Mouse (Mus musculus) kidney, embryonic 14.5 days (tissue): Measurements from ENCODE around the gene Gm5936. TPM values are rescaled to one million over a fixed set of nuclear protein-coding genes. Genes with fewer than 3 reads are reported as not detected.
"Not testable (repeated sequence)": the region's sequence is repeated elsewhere in the genome, so short reads cannot be mapped to it uniquely, and the experiment has no call there.

ENCODE experiments used
- ATAC-seq: fragments of 200-750 bp; cut with Nextera tagmentation; 2 replicates; pipeline ENCODE4 v1.8.0; 2017; ENCODE audit warnings: moderate number of reproducible peaks, mild to moderate bottlenecking, moderate TSS enrichment, moderate library complexity; ENCODE audit not compliant: low FRiP score, low TSS enrichment
- H3K27ac ChIP-seq: fragments of 300-500 bp; sonication (generic); 2 replicates; pipeline ENCODE4 v1.5.1; 2014; ENCODE audit warnings: low read depth, mild to moderate bottlenecking, low read length, moderate library complexity, mixed read lengths
- H3K27me3 ChIP-seq: fragments of 300-500 bp; sonication (generic); 2 replicates; pipeline ENCODE4 v1.6.1; 2014; ENCODE audit warnings: mild to moderate bottlenecking, low read length; ENCODE audit not compliant: control insufficient read depth, insufficient read depth
- H3K36me3 ChIP-seq: fragments of 300-500 bp; sonication (generic); 2 replicates; pipeline ENCODE4 v1.6.1; 2014; ENCODE audit warnings: low read length, mixed read lengths; ENCODE audit not compliant: control insufficient read depth, insufficient read depth
- H3K4me1 ChIP-seq: fragments of 300-500 bp; sonication (generic); 2 replicates; pipeline ENCODE4 v1.6.1; 2014; ENCODE audit warnings: low read length, mixed read lengths; ENCODE audit not compliant: control insufficient read depth, insufficient read depth
- H3K4me2 ChIP-seq: fragments of 300-500 bp; sonication (generic); replicated peaks from 2 replicates; pipeline ENCODE4 v1.6.1; 2014; ENCODE audit warnings: low read depth, mild to moderate bottlenecking, low read length
- H3K4me3 ChIP-seq: fragments of 300-500 bp; sonication (generic); 2 replicates; pipeline ENCODE4 v1.5.1; 2014; ENCODE audit warnings: mild to moderate bottlenecking, low read length
- H3K9ac ChIP-seq: fragments of 300-500 bp; sonication (generic); 2 replicates; pipeline ENCODE4 v1.6.1; 2014; ENCODE audit warnings: low read depth, mild to moderate bottlenecking, low read length, moderate library complexity
- H3K9me3 ChIP-seq: fragments of 300-500 bp; sonication (generic); 2 replicates; pipeline ENCODE4 v1.6.1; 2016; ENCODE audit warnings: low read length; ENCODE audit not compliant: control insufficient read depth
- WGBS: fragments of 180-500 bp; shearing (Covaris S2); extraction: QIAGEN DNeasy Blood & Tissue Kit; methylation state at CpG from one replicate; pipeline ENCODE4 v1.1.7; 2014; 5-methylcytosine and 5-hydroxymethylcytosine counted together
- polyA plus RNA-seq: library from polyadenylated mRNA; unstranded; fragments of >200 nt; fragmentation: Nextera tagmentation; extraction: Ambion mirVana; gene quantifications from 2 replicates; pipeline ENCODE4 v1.2.1, GENCODE M21; 2014

Gene Gm5936
- polyA plus RNA-seq = not detected in 2 replicates

GRCm38 (mm10) chrX:74836842-74837522, at the start of gene Gm5936:
Gene Gm5936, plus strand, starts transcription at chrX:74837196.
- H3K27ac ChIP-seq, H3K4me1 ChIP-seq, H3K36me3 ChIP-seq, H3K27me3 ChIP-seq, H3K4me2 ChIP-seq, H3K9ac ChIP-seq, H3K9me3 ChIP-seq, ATAC-seq, H3K4me3 ChIP-seq: not testable (repeated sequence)
- WGBS = 64% methylated on average over 3 of the region's 5 CpGs

GRCm38 (mm10) chrX:74856104-74856503, 19.1 kb downstream of the Gm5936 start:
- WGBS = 87% methylated on average over 12 of the region's 12 CpGs
- ATAC-seq, H3K4me2 ChIP-seq, H3K36me3 ChIP-seq, H3K9ac ChIP-seq, H3K4me3 ChIP-seq, H3K27me3 ChIP-seq, H3K4me1 ChIP-seq, H3K9me3 ChIP-seq, H3K27ac ChIP-seq: not testable (repeated sequence)

- not testable (repeated sequence) for H3K9ac ChIP-seq, H3K9me3 ChIP-seq, H3K36me3 ChIP-seq, ATAC-seq, H3K4me1 ChIP-seq, H3K4me3 ChIP-seq, H3K27me3 ChIP-seq, H3K27ac ChIP-seq, H3K4me2 ChIP-seq
- WGBS = 66% methylated on average over 4 of the region's 6 CpGs
These were observed 43.1 kb downstream of the Gm5936 start for GRCm38 (mm10) chrX:74880123-74880522.

Other genes with a start within 250 kb of the Gm5936 start
- not detected in 2 replicates for gene Olfr1325, start 244.5 kb upstream of the Gm5936 start, polyA plus RNA-seq
- not detected in 2 replicates for gene Gm5640, start 191.6 kb upstream of the Gm5936 start, polyA plus RNA-seq
- gene Gm6890, start 96.3 kb upstream of the Gm5936 start, polyA plus RNA-seq = not detected in 2 replicates
- 0.89 and 1.1 TPM in 2 replicates for gene Gab3, start 248.3 kb downstream of the Gm5936 start, polyA plus RNA-seq